Mouse (Mus musculus) R1 (cell line): ENCODE results near the gene Emb.

Experiments used
- DNase-seq: peaks from one replicate; pipeline ENCODE4 v3.0.0-alpha.2; 2018; ENCODE audit warnings: low read depth, low spot score

Gene Emb

GRCm38 (mm10) chr13:117208236-117208635 lies at the start of gene Emb:
Emb (plus strand) TSS chr13:117208536.
- no peak for DNase-seq

GRCm38 (mm10) chr13:117163906-117164305 lies 44.4 kb upstream of the Emb start:
- no peak for DNase-seq

- peak; percentile 19 for DNase-seq
These were observed 43.3 kb upstream of the Emb start for GRCm38 (mm10) chr13:117165071-117165470.

- DNase-seq = peak; percentile 79
These were observed 27.4 kb upstream of the Emb start for GRCm38 (mm10) chr13:117180912-117181311.

GRCm38 (mm10) chr13:117183288-117183687 lies 25.0 kb upstream of the Emb start:
- no peak for DNase-seq

- DNase-seq = no peak
These were observed 23.0 kb upstream of the Emb start for GRCm38 (mm10) chr13:117185329-117185728.

- DNase-seq = no peak
These were observed 16.2 kb upstream of the Emb start for GRCm38 (mm10) chr13:117192161-117192560.

GRCm38 (mm10) chr13:117193422-117193983 lies 14.8 kb upstream of the Emb start:
- no peak for DNase-seq

GRCm38 (mm10) chr13:117195569-117196495 lies 12.5 kb upstream of the Emb start:
- DNase-seq = no peak

- no peak for DNase-seq
These were observed 10.7 kb upstream of the Emb start for GRCm38 (mm10) chr13:117197666-117198065.

- peak; percentile 81 for DNase-seq
These were observed 9.8 kb upstream of the Emb start for GRCm38 (mm10) chr13:117198402-117199083.

- peak; percentile 58 for DNase-seq
These were observed 5.4 kb upstream of the Emb start for GRCm38 (mm10) chr13:117202755-117203471.

- DNase-seq = no peak
These were observed 3.7 kb upstream of the Emb start for GRCm38 (mm10) chr13:117204685-117205084.

- DNase-seq = no peak
These were observed 2.3 kb upstream of the Emb start for GRCm38 (mm10) chr13:117206066-117206465.

GRCm38 (mm10) chr13:117211386-117211875 lies 3.1 kb downstream of the Emb start:
- DNase-seq = no peak

- peak; percentile 88 for DNase-seq
These were observed 7.1 kb downstream of the Emb start for GRCm38 (mm10) chr13:117215481-117215880.

- peak; percentile 92 for DNase-seq
These were observed 7.8 kb downstream of the Emb start for GRCm38 (mm10) chr13:117216126-117216525.

GRCm38 (mm10) chr13:117216752-117217363 lies 8.5 kb downstream of the Emb start:
- peak; percentile 82 for DNase-seq

- DNase-seq = no peak
These were observed 9.3 kb downstream of the Emb start for GRCm38 (mm10) chr13:117217621-117218020.

- DNase-seq = peak; percentile 63
These were observed 9.8 kb downstream of the Emb start for GRCm38 (mm10) chr13:117218092-117218491.

GRCm38 (mm10) chr13:117219871-117220500 lies 11.7 kb downstream of the Emb start:
- DNase-seq = no peak
